Mouse (Mus musculus): ENCODE results near the gene Mettl17. TPM values are rescaled to one million over a fixed set of nuclear protein-coding genes. Genes with fewer than 3 reads are reported as not detected.
"Not testable (repeated sequence)": the region's sequence is repeated elsewhere in the genome, so short reads cannot be mapped to it uniquely, and the experiment has no call there.

Mettl17 gene
- polyA plus RNA-seq, 1 experiment from 2014 or later, result 41.9 TPM

DNA sequence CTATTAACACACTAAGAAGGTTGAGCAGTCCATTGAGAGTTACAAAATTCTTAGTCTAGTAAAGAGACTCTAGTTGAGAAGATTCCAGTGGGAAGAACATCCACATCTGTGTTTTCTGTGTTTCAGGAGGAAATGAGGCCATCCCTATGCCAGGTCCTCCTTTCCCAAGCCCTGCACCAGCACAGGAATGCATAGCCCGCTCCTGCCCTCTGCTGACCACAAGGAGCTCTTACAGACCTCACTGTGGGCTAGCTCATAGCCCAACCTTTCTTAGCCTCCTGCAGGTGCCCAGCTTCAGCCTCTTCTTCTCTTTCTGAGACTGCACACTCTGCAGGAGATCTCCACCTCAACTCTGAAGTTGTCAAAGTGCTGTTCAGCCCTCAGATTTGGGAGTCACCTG lies 21.0 kb upstream of the Mettl17 start:
- H3K9ac ChIP-seq (ENCODE audit: low read depth, low read length); H3K36me3 ChIP-seq (ENCODE audit: control insufficient read depth, insufficient read depth, low read length); H3K4me1 ChIP-seq (ENCODE audit: control insufficient read depth, insufficient read depth, low read length); H3K4me3 ChIP-seq (ENCODE audit: low read depth, low read length); H3K9me3 ChIP-seq (replicated peaks; ENCODE audit: control insufficient read depth, low read length); H3K4me2 ChIP-seq; ATAC-seq (replicated peaks; ENCODE audit: insufficient number of reproducible peaks, low FRiP score, low TSS enrichment); H3K27me3 ChIP-seq (ENCODE audit: control insufficient read depth, insufficient read depth, low read length); H3K27ac ChIP-seq (ENCODE audit: low read depth, low read length): not testable (repeated sequence)
- 0% methylated on average over 1 of the region's 1 CpGs for WGBS (ENCODE audit: insufficient replicate concordance)

DNA sequence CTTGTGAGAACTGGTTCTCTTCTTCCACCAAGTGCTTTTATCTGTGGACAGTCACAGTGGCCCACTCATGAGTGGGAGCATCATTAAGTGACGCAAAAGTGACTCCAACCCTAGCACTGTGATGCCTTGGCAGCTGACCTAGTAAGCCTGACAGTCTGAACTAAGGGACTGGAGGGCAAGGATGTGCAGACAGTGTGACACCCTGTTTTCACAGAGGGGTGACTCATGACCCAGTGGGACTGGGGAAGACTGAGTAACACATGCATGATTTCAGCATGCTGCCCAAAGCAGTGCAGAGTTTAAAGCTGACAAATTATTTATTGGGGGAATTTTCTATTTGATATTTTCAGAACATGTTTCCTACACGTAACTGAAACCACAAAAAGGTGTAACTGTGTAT lies 13.9 kb upstream of the Mettl17 start:
- Histone ChIP-seq H3K4me1 (ENCODE audit: control insufficient read depth, insufficient read depth, low read length) (no peaks in the 10 kb centered on the region), H3K4me2 (no peak overlapping the region), H3K27me3 (ENCODE audit: control insufficient read depth, insufficient read depth, low read length) (no peaks in the 10 kb centered on the region), H3K36me3 (ENCODE audit: control insufficient read depth, insufficient read depth, low read length) (no peaks in the 10 kb centered on the region), H3K4me3 (ENCODE audit: low read depth, low read length) (no peak overlapping the region), H3K9me3 (replicated peaks; ENCODE audit: control insufficient read depth, low read length) (no peaks in the 10 kb centered on the region), H3K27ac (ENCODE audit: low read depth, low read length) (no peak overlapping the region), H3K9ac (ENCODE audit: low read depth, low read length) (no peak overlapping the region)
- no peak for ATAC-seq (replicated peaks; ENCODE audit: insufficient number of reproducible peaks, low FRiP score, low TSS enrichment)
- 75% methylated on average over 2 of the region's 2 CpGs for WGBS (ENCODE audit: insufficient replicate concordance)

DNA sequence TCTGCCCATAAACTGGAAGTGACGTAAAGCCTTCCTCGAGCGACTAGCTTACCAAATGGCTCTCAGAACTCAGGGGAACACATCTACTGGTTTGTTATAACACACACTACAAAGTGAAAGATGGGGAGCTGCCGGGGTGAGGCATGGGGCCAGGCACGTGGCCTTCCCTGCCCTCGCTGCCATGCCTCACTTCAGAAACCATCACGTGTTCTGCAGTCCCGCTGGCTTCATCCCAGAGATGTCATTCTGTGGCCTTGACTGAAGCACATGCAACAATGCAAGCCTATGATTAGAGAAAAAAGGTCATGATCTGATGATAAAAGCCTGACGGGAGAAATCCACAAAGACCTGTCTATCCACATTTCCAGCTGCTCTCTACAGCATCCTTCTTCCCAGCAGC lies 12.9 kb upstream of the Mettl17 start:
- Histone ChIP-seq H3K4me1 (ENCODE audit: control insufficient read depth, insufficient read depth, low read length) (no peaks in the 10 kb centered on the region), H3K4me3 (ENCODE audit: low read depth, low read length) (no peak overlapping the region), H3K9ac (ENCODE audit: low read depth, low read length) (no peak overlapping the region), H3K9me3 (replicated peaks; ENCODE audit: control insufficient read depth, low read length) (no peaks in the 10 kb centered on the region), H3K4me2 (no peak overlapping the region), H3K27me3 (ENCODE audit: control insufficient read depth, insufficient read depth, low read length) (no peaks in the 10 kb centered on the region), H3K27ac (ENCODE audit: low read depth, low read length) (no peak overlapping the region), H3K36me3 (ENCODE audit: control insufficient read depth, insufficient read depth, low read length) (no peaks in the 10 kb centered on the region)
- no peak for ATAC-seq (replicated peaks; ENCODE audit: insufficient number of reproducible peaks, low FRiP score, low TSS enrichment)
- WGBS (ENCODE audit: insufficient replicate concordance), result 74% methylated on average over 9 of the region's 9 CpGs

DNA sequence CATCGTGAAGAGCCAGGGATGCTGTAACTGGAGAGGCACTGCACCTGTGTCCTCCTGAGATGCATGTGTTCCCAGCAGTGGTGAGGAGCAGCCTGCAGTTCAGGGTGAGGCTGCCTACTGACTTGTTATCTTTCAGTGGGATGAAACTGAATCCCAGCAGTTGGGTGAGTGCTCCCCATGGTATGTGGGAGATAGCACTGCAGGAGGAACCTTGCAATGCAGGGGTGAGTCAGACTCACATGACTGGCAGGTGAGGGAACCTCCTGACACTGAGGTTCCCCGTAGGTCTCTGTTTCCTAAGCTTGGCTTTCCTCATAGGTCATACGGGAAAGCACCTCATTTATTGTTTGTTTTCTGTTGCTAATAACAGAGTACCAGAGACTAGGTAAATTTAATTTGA lies 7.1 kb upstream of the Mettl17 start:
- 70% methylated on average over 3 of the region's 3 CpGs for WGBS (ENCODE audit: insufficient replicate concordance)
- H3K36me3 ChIP-seq (ENCODE audit: control insufficient read depth, insufficient read depth, low read length), result no peaks in the 10 kb centered on the region
- no peak overlapping the region for H3K4me2 ChIP-seq
- no peaks in the 10 kb centered on the region for H3K4me1 ChIP-seq (ENCODE audit: control insufficient read depth, insufficient read depth, low read length)
- no peak overlapping the region for H3K9ac ChIP-seq (ENCODE audit: low read depth, low read length)
- no peaks in the 10 kb centered on the region for H3K27me3 ChIP-seq (ENCODE audit: control insufficient read depth, insufficient read depth, low read length)
- no peak overlapping the region for H3K27ac ChIP-seq (ENCODE audit: low read depth, low read length)
- H3K4me3 ChIP-seq (ENCODE audit: low read depth, low read length), result no peak overlapping the region
- no peak for ATAC-seq (replicated peaks; ENCODE audit: insufficient number of reproducible peaks, low FRiP score, low TSS enrichment)
- no peaks in the 10 kb centered on the region for H3K9me3 ChIP-seq (replicated peaks; ENCODE audit: control insufficient read depth, low read length)

DNA sequence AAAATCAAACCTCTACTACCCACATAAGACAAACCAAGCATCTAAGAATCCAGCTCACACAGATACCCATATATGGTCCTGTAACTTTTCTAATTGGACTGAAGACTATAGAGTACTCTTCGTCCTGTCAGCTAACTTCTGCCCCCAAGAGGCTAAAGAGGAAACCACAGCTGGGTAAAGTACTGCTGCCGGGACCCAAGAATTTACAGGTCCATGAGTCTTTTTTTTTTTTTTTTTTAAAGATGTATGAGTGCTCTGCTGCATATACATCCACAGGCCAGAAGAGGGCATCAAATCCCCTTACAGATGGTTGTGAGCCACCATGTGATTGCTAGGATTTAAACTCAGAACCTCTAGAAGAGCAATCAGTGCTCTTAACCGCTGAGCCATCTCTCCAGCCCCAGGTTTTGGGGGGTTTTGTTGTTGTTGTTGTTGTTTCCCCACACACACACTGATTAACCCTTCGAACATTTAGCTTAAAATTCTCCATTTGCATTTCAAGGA lies 1.1 kb upstream of the Mettl17 start:
- ATAC-seq (replicated peaks; ENCODE audit: insufficient number of reproducible peaks, low FRiP score, low TSS enrichment), result peak; percentile 38; the same call in 1 of the 2 replicates
- H3K27ac ChIP-seq (ENCODE audit: low read depth, low read length), result no peak overlapping the region
- peaks cover 8% of the 10 kb centered on the region; the same call in 1 of the 2 replicates for H3K36me3 ChIP-seq (ENCODE audit: control insufficient read depth, insufficient read depth, low read length)
- no peak overlapping the region; the same call in 1 of the 2 replicates for H3K9ac ChIP-seq (ENCODE audit: low read depth, low read length)
- H3K4me2 ChIP-seq, result peak overlapping the region; percentile 82
- H3K9me3 ChIP-seq (replicated peaks; ENCODE audit: control insufficient read depth, low read length), result no peaks in the 10 kb centered on the region
- peaks cover 6% of the 10 kb centered on the region; the same call in 1 of the 2 replicates for H3K4me1 ChIP-seq (ENCODE audit: control insufficient read depth, insufficient read depth, low read length)
- H3K4me3 ChIP-seq (ENCODE audit: low read depth, low read length), result peak overlapping the region; percentile 82
- 0% methylated on average over 4 of the region's 4 CpGs for WGBS (ENCODE audit: insufficient replicate concordance)
- no peaks in the 10 kb centered on the region for H3K27me3 ChIP-seq (ENCODE audit: control insufficient read depth, insufficient read depth, low read length)

DNA sequence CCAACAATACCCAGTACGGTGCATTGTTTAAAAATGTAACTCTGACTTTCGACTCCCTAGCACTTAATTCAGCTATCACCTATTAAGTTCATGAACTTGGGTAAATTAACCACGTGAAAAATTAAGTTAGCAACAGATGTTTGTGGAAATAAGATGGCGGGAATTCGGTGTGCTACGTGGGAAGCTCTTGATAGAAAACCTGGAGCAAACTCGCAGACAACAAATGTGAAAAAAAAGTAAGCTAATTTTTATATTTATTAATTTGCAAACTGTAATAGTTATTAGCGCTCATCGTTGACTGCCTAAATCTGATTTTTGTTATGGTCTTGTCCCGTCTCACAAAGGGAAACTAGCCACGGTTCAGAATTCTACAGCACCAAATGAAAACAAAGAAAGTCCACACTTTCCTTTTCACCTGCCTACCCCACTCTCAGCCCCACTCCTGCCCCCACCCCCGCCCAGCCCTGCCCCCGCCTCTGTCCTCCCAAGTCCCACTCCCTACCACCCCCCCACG lies 554 bp upstream of the Mettl17 start:
- Histone ChIP-seq H3K9ac (ENCODE audit: low read depth, low read length) (peak overlapping the region; percentile 68), H3K36me3 (ENCODE audit: control insufficient read depth, insufficient read depth, low read length) (peaks cover 8% of the 10 kb centered on the region; the same call in 1 of the 2 replicates), H3K9me3 (replicated peaks; ENCODE audit: control insufficient read depth, low read length) (no peaks in the 10 kb centered on the region), H3K4me2 (peak overlapping the region; percentile 82), H3K4me3 (ENCODE audit: low read depth, low read length) (peak overlapping the region; percentile 82), H3K27ac (ENCODE audit: low read depth, low read length) (peak overlapping the region; percentile 70), H3K4me1 (ENCODE audit: control insufficient read depth, insufficient read depth, low read length) (peaks cover 6% of the 10 kb centered on the region; the same call in 1 of the 2 replicates), H3K27me3 (ENCODE audit: control insufficient read depth, insufficient read depth, low read length) (no peaks in the 10 kb centered on the region)
- 2% methylated on average over 14 of the region's 14 CpGs for WGBS (ENCODE audit: insufficient replicate concordance)
- no peak; the same call in 1 of the 2 replicates for ATAC-seq (replicated peaks; ENCODE audit: insufficient number of reproducible peaks, low FRiP score, low TSS enrichment)

DNA sequence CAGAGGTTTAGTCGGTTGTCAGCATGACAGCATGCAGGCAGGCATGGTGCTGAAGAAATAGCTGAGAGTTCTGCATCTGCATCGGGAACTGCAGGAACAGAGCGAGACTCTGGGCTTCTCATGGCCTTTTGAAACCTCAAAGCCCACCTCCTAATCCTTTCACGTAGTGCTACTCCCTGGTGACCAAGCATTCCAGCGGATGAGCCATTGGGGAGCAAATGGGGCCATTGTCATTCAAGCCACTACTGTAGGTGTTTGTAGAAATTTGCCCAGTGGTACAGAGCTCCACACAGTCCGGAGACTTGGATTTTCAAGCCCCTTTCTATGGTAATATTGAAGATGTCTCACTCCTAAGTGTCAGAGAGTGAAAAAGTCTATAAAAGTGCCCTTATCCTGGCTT lies 1.4 kb downstream of the Mettl17 start:
- Histone ChIP-seq H3K27ac (ENCODE audit: low read depth, low read length) (no peak overlapping the region), H3K9ac (ENCODE audit: low read depth, low read length) (no peak overlapping the region), H3K4me1 (ENCODE audit: control insufficient read depth, insufficient read depth, low read length) (peaks cover 6% of the 10 kb centered on the region; the same call in 1 of the 2 replicates), H3K9me3 (replicated peaks; ENCODE audit: control insufficient read depth, low read length) (no peaks in the 10 kb centered on the region), H3K27me3 (ENCODE audit: control insufficient read depth, insufficient read depth, low read length) (no peaks in the 10 kb centered on the region), H3K4me2 (peak overlapping the region; percentile 82; the same call in 1 of the 2 replicates), H3K4me3 (ENCODE audit: low read depth, low read length) (no peak overlapping the region), H3K36me3 (ENCODE audit: control insufficient read depth, insufficient read depth, low read length) (peaks cover 21% of the 10 kb centered on the region)
- no peak for ATAC-seq (replicated peaks; ENCODE audit: insufficient number of reproducible peaks, low FRiP score, low TSS enrichment)
- 63% methylated on average over 6 of the region's 6 CpGs for WGBS (ENCODE audit: insufficient replicate concordance)

DNA sequence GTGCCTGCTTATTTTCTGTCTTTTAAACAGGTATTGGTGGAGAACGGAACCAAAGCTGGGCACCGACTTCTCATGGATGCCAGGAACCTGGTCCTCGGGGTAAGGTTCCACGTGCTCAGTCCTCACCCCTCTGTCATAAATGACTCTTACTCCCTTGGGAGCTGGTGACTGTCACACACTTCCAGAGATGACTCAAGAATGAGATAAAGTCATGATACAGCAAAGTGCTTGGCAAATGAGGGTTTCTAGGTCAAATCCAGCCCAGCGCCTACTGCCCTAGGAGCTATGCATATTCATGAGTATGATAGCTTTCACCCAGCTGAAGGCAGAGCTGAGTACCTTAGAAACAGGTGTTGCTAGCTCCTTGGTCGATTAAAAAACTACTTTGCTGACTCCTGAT lies 5.2 kb downstream of the Mettl17 start:
- no peaks in the 10 kb centered on the region for H3K9me3 ChIP-seq (replicated peaks; ENCODE audit: control insufficient read depth, low read length)
- H3K27me3 ChIP-seq (ENCODE audit: control insufficient read depth, insufficient read depth, low read length), result no peaks in the 10 kb centered on the region
- peaks cover 29% of the 10 kb centered on the region for H3K36me3 ChIP-seq (ENCODE audit: control insufficient read depth, insufficient read depth, low read length)
- 84% methylated on average over 6 of the region's 6 CpGs for WGBS (ENCODE audit: insufficient replicate concordance)
- ATAC-seq (replicated peaks; ENCODE audit: insufficient number of reproducible peaks, low FRiP score, low TSS enrichment), result no peak
- no peak overlapping the region for H3K4me2 ChIP-seq
- H3K9ac ChIP-seq (ENCODE audit: low read depth, low read length), result no peak overlapping the region
- peaks cover 21% of the 10 kb centered on the region for H3K4me1 ChIP-seq (ENCODE audit: control insufficient read depth, insufficient read depth, low read length)
- H3K27ac ChIP-seq (ENCODE audit: low read depth, low read length), result no peak overlapping the region
- H3K4me3 ChIP-seq (ENCODE audit: low read depth, low read length), result no peak overlapping the region

Data from heart, embryonic 11.5 days (tissue).